Mouse (Mus musculus) spleen, adult 2 months (tissue): ENCODE measurements around the gene Galnt17. TPM values are rescaled to one million over a fixed set of nuclear protein-coding genes. Genes with fewer than 3 reads are reported as not detected.

Experiments
- DNase-seq, 2 experiments: peaks; one replicate each; pipeline versions ENCODE4 v3.0.0 to v3.0.0-alpha.2; 2012 to 2021; ENCODE audit warnings: low spot score in 2 of 2, low read depth in 1 of 2
- H3K27ac ChIP-seq: fragments of 200-500 bp; 2 replicates; pipeline ENCODE4 v1.5.1; 2012; ENCODE audit warnings: low read length, inconsistent platforms; ENCODE audit not compliant: insufficient read depth
- H3K27me3 ChIP-seq: fragments of 200-500 bp; 2 replicates; pipeline ENCODE4 v1.6.1; 2012; ENCODE audit warnings: mild to moderate bottlenecking, moderate library complexity, low read length, inconsistent platforms; ENCODE audit not compliant: control insufficient read depth, insufficient read depth
- H3K36me3 ChIP-seq: fragments of 200-500 bp; 2 replicates; pipeline ENCODE4 v1.6.1; 2012; ENCODE audit warnings: mild to moderate bottlenecking, low read length, inconsistent platforms; ENCODE audit not compliant: control insufficient read depth, insufficient read depth
- H3K4me1 ChIP-seq: fragments of 200-500 bp; 2 replicates; pipeline ENCODE4 v1.6.1; 2011; ENCODE audit warnings: inconsistent platforms; ENCODE audit not compliant: control insufficient read depth, insufficient read depth, insufficient read length
- H3K4me3 ChIP-seq: fragments of 200-500 bp; 2 replicates; pipeline ENCODE4 v1.5.1; 2011; ENCODE audit warnings: mild to moderate bottlenecking, inconsistent platforms; ENCODE audit not compliant: insufficient read depth, insufficient read length; ENCODE audit errors: extremely low read depth
- CTCF ChIP-seq: fragments of 200-500 bp; IDR thresholded peaks from 2 replicates; pipeline ENCODE4 v1.5.1; 2011; ENCODE audit warnings: mild to moderate bottlenecking, inconsistent platforms; ENCODE audit not compliant: insufficient read depth, insufficient read length, insufficient replicate concordance; ENCODE audit errors: extremely low read depth
- POLR2A ChIP-seq: fragments of 200-500 bp; IDR thresholded peaks from 2 replicates; pipeline ENCODE4 v1.6.1; 2011; ENCODE audit warnings: low read depth, low read length, inconsistent platforms
- WGBS: fragments of 180-500 bp; shearing (Covaris S2); methylation state at CpG from one replicate; pipeline ENCODE4 v1.1.7; 2018; 5-methylcytosine and 5-hydroxymethylcytosine counted together
- polyA plus RNA-seq: library from polyadenylated mRNA; depleted of rRNA; stranded (reverse); fragments of >200 nt; gene quantifications from 2 replicates; pipeline ENCODE4 v1.2.3, GENCODE M21; 2012

Gene Galnt17
- polyA plus RNA-seq, 1 experiment, result 0.04 TPM

GRCm38 (mm10) chr5:131223416-131223815, 84.9 kb downstream of the Galnt17 start:
- no peak overlapping the region for H3K4me3 ChIP-seq
- H3K4me1 ChIP-seq, result no peaks in the 10 kb centered on the region
- no peaks in the 10 kb centered on the region for H3K36me3 ChIP-seq
- TF ChIP-seq POLR2A (no peak), CTCF (no peak)
- WGBS, result 73% methylated on average over 1 of the region's 1 CpGs
- H3K27me3 ChIP-seq, result no peaks in the 10 kb centered on the region
- no peak for DNase-seq
- no peak overlapping the region for H3K27ac ChIP-seq

DNA sequence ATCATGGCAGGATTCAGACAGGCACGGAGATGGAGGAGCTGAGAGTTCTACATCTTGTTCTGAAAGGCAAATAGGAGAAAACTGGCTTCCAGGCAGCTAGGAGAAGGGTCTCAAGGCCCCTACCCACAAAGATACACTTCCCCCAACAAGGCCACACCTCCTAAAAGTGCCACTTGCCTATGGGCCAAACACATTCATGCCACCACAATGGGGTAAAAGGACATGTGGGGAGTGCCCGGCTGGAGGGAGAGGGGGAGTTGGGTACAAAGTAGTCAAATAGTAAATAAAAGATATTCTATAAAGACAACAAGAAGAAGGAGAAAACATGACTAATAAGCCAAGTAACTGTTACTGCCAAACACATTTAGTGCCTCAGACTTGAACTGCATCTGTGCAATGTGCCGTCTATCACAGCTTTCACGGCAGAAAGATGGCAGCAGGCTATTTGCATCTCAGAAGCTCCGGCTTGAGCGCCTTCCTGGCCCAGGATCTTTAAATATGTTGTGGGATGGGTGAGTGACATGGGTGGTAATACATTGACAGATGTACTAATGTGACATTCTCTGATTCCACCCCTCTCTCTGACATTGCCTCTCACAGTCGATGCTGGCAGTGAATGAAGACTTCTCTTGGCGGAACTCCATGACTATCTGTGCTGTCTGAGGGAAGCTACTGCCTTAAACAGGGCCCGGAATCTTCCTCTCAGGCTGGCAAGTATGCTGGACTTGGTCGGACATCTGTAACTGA, 85.6 kb downstream of the Galnt17 start:
- WGBS, result 90% methylated on average over 10 of the region's 10 CpGs
- DNase-seq, result no peak
- H3K4me3 ChIP-seq, result no peak overlapping the region
- no peaks in the 10 kb centered on the region for H3K4me1 ChIP-seq
- no peak overlapping the region for H3K27ac ChIP-seq
- H3K36me3 ChIP-seq, result no peaks in the 10 kb centered on the region
- H3K27me3 ChIP-seq, result no peaks in the 10 kb centered on the region
- TF ChIP-seq CTCF (no peak), POLR2A (no peak)

- no peak overlapping the region for H3K27ac ChIP-seq
- no peak for DNase-seq
- no peak for TF ChIP-seq CTCF
- no peak for TF ChIP-seq POLR2A
- 79% methylated on average over 3 of the region's 3 CpGs for WGBS
- no peaks in the 10 kb centered on the region for H3K27me3 ChIP-seq
- no peaks in the 10 kb centered on the region for H3K4me1 ChIP-seq
- no peak overlapping the region for H3K4me3 ChIP-seq
- H3K36me3 ChIP-seq, result no peaks in the 10 kb centered on the region
Observed at GRCm38 (mm10) chr5:131218221-131218620, 90.1 kb downstream of the Galnt17 start.

DNA sequence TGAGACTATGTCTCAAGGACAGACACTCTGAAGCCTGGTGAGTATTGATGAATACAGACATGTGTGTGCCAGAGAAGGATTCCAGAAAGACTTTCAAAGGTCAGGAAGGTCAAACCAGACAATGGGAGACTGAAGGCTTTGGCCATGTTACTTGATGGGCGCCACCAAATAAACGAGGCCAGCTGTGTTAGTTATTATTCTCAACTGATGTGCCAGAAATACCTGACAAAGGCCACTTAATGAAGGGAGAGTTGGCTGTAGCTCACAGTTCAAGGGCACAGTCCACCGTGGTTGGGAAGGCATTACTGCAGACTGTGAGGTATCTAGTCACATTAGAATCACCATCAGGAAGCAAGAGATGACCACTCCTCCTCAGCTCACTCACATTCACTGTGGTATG, 96.7 kb downstream of the Galnt17 start:
- no peak for DNase-seq
- Histone ChIP-seq H3K36me3 (no peaks in the 10 kb centered on the region), H3K27ac (no peak overlapping the region), H3K4me1 (no peaks in the 10 kb centered on the region), H3K4me3 (no peak overlapping the region), H3K27me3 (no peaks in the 10 kb centered on the region)
- TF ChIP-seq POLR2A (no peak), CTCF (no peak)
- WGBS, result 67% methylated on average over 3 of the region's 3 CpGs

DNA sequence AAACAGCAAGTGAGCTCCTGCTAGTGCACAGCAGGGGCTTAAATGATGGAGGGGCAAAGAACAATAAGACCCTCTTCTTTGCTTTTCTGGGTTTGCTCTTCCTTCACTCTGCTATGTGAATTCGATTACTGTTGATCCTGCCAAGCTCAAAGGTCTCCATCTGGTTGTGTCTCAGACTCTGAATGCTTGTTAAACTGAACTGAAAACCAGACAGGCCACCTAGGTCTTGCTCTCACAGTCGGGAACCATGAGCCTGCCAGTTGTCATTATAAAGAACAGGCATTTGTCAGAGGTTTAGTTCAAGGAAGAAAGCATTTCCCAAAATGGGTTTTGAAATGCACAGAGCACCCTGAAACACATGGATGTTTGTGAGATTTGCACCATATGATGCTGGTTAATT, 107.2 kb downstream of the Galnt17 start:
- H3K36me3 ChIP-seq, result no peaks in the 10 kb centered on the region
- H3K4me3 ChIP-seq, result no peak overlapping the region
- no peaks in the 10 kb centered on the region for H3K4me1 ChIP-seq
- TF ChIP-seq POLR2A (no peak), CTCF (no peak)
- H3K27me3 ChIP-seq, result no peaks in the 10 kb centered on the region
- no peak for DNase-seq
- no peak overlapping the region for H3K27ac ChIP-seq
- WGBS, result 60% methylated on average over 2 of the region's 2 CpGs

DNA sequence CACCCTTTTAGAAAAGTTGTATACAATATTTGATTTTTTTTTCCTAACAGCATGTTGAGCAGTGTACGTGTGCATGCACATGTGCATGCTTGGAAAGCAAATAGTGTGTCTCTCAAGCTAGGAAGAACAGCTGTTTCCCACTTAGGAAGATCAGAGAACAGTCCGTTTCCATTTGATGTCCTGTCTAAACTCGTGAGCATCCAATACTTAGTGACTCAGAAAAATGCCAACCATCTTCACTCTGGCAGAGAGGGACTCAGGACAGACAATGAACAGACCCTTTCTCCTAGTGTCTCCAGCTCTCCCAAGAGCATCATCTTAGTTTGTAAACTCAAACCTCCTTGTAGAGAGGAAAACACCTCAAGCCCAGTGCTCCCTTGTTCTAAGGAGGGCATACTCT, 116.0 kb downstream of the Galnt17 start:
- H3K4me1 ChIP-seq, result no peaks in the 10 kb centered on the region
- no peaks in the 10 kb centered on the region for H3K27me3 ChIP-seq
- DNase-seq, result no peak
- WGBS, result 74% methylated on average over 3 of the region's 3 CpGs
- TF ChIP-seq POLR2A (no peak), CTCF (no peak)
- H3K36me3 ChIP-seq, result no peaks in the 10 kb centered on the region
- no peak overlapping the region for H3K4me3 ChIP-seq
- H3K27ac ChIP-seq, result no peak overlapping the region

DNA sequence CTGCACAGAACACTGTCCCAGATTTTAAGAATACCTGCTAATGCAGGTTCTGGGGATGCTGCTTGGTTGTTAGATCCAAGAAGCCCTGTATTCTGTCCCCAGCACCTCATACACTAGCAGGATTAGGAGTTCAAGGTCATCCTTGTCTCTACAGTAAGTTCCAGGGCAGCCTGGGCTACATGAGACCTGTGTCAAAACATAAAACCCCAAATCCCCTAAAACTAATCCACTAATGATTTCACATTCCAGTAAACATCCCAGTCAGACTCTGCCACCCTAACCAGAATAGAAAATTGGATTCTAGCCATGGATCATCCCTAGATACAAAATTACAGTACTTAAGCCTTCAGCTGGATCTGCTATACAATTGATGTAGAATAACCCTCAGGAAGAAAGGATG, 123.7 kb downstream of the Galnt17 start:
- Histone ChIP-seq H3K27ac (no peak overlapping the region), H3K27me3 (no peaks in the 10 kb centered on the region; the same call in 1 of the 2 replicates), H3K4me1 (no peaks in the 10 kb centered on the region), H3K36me3 (no peaks in the 10 kb centered on the region), H3K4me3 (no peak overlapping the region)
- DNase-seq, result no peak
- TF ChIP-seq CTCF, result no peak
- TF ChIP-seq POLR2A, result no peak
